Mouse (Mus musculus) forebrain, postnatal 0 days (tissue): ENCODE data around the gene Cmah. TPM values are rescaled to one million over a fixed set of nuclear protein-coding genes. Genes with fewer than 3 reads are reported as not detected.

Experiments
- ATAC-seq: fragments of 200-750 bp; cut with Nextera tagmentation; 2 replicates; pipeline ENCODE4 v1.8.0; 2017; ENCODE audit warnings: mild to moderate bottlenecking, moderate library complexity
- DNase-seq: peaks from one replicate; pipeline ENCODE4 v3.0.0-alpha.2; 2015
- H3K27ac ChIP-seq: fragments of 300-500 bp; sonication (generic); 2 replicates; pipeline ENCODE4 v1.5.1; 2014; ENCODE audit warnings: low read depth, mild to moderate bottlenecking, antibody characterized with exemption, low read length, moderate library complexity, mixed read lengths
- H3K27me3 ChIP-seq: fragments of 300-500 bp; sonication (generic); 2 replicates; pipeline ENCODE4 v1.6.1; 2014; ENCODE audit warnings: mild to moderate bottlenecking, low read length, mixed read lengths; ENCODE audit not compliant: insufficient read depth
- H3K36me3 ChIP-seq: fragments of 300-500 bp; sonication (generic); 2 replicates; pipeline ENCODE4 v1.6.1; 2014; ENCODE audit warnings: mild to moderate bottlenecking, moderate library complexity; ENCODE audit not compliant: insufficient read depth
- H3K4me1 ChIP-seq: fragments of 300-500 bp; sonication (generic); 2 replicates; pipeline ENCODE4 v1.6.1; 2014; ENCODE audit warnings: antibody characterized with exemption; ENCODE audit not compliant: insufficient read depth
- H3K4me2 ChIP-seq: fragments of 300-500 bp; sonication (generic); 2 replicates; pipeline ENCODE4 v1.6.1; 2014; ENCODE audit warnings: low read depth, mild to moderate bottlenecking, moderate library complexity
- H3K4me3 ChIP-seq: fragments of 300-500 bp; sonication (generic); 2 replicates; pipeline ENCODE4 v1.5.1; 2014; ENCODE audit warnings: low read depth, low read length, mixed read lengths
- H3K9ac ChIP-seq: fragments of 300-500 bp; sonication (generic); 2 replicates; pipeline ENCODE4 v1.6.1; 2014; ENCODE audit warnings: mild to moderate bottlenecking
- H3K9me3 ChIP-seq: fragments of 300-500 bp; sonication (generic); 2 replicates; pipeline ENCODE4 v1.6.1; 2016; ENCODE audit warnings: low read length
- CTCF ChIP-seq: sonication (generic); IDR thresholded peaks from 2 replicates; pipeline ENCODE4 v1.5.1; 2016; ENCODE audit warnings: antibody characterized with exemption, control low read depth, low read depth
- WGBS: fragments of 180-500 bp; shearing (Covaris S2); extraction: QIAGEN DNeasy Blood & Tissue Kit; methylation state at CpG from one replicate; pipeline ENCODE4 v1.1.7; 2014; 5-methylcytosine and 5-hydroxymethylcytosine counted together
- polyA plus RNA-seq: library from polyadenylated mRNA; unstranded; fragments of >200 nt; fragmentation: Nextera tagmentation; extraction: Ambion mirVana; gene quantifications from 2 replicates; pipeline ENCODE4 v1.2.1, GENCODE M21; 2015
- total RNA-seq: library from RNA; depleted of rRNA; stranded (reverse); fragments of >200 nt; gene quantifications from 2 replicates; pipeline ENCODE4 v1.2.3, GENCODE M21; 2014

Gene Cmah
- total and polyA plus RNA-seq, 2 experiments from 2014 or later, result 0.08 TPM; not detected in 1

GRCm38 (mm10) chr13:24479516-24479915, 152.3 kb downstream of the Cmah start:
- Histone ChIP-seq H3K4me2 (no peak overlapping the region), H3K9ac (no peak overlapping the region), H3K4me1 (no peaks in the 10 kb centered on the region), H3K4me3 (no peak overlapping the region), H3K27ac (no peak overlapping the region), H3K36me3 (no peaks in the 10 kb centered on the region), H3K27me3 (no peaks in the 10 kb centered on the region), H3K9me3 (no peaks in the 10 kb centered on the region)
- ATAC-seq (no peak), DNase-seq (no peak)
- WGBS, result 85% methylated on average over 2 of the region's 2 CpGs
- no peak for TF ChIP-seq CTCF

- 80% methylated on average over 6 of the region's 6 CpGs for WGBS
Measured at GRCm38 (mm10) chr13:24480824-24481223, 153.6 kb downstream of the Cmah start.

GRCm38 (mm10) chr13:24481615-24482295, 154.6 kb downstream of the Cmah start:
- 55% methylated on average over 10 of the region's 10 CpGs for WGBS
- Histone ChIP-seq H3K4me2 (no peak overlapping the region), H3K4me3 (no peak overlapping the region), H3K9ac (no peak overlapping the region), H3K9me3 (no peaks in the 10 kb centered on the region), H3K4me1 (no peaks in the 10 kb centered on the region), H3K27me3 (no peaks in the 10 kb centered on the region), H3K36me3 (no peaks in the 10 kb centered on the region), H3K27ac (no peak overlapping the region)
- TF ChIP-seq CTCF, result peak; percentile 99
- DNase-seq (peak; percentile 86), ATAC-seq (peak; percentile 95)

More at GRCm38 (mm10) chr13:24480824-24481223, 153.6 kb downstream of the Cmah start:
- no peak overlapping the region for H3K4me3 ChIP-seq
- no peaks in the 10 kb centered on the region for H3K36me3 ChIP-seq
- no peak for TF ChIP-seq CTCF
- H3K27me3 ChIP-seq, result no peaks in the 10 kb centered on the region
- H3K4me2 ChIP-seq, result no peak overlapping the region
- H3K9me3 ChIP-seq, result no peaks in the 10 kb centered on the region
- DNase-seq (no peak), ATAC-seq (no peak)
- H3K4me1 ChIP-seq, result no peaks in the 10 kb centered on the region
- no peak overlapping the region for H3K9ac ChIP-seq
- H3K27ac ChIP-seq, result no peak overlapping the region

GRCm38 (mm10) chr13:24483691-24484090, 156.5 kb downstream of the Cmah start:
- WGBS, result 94% methylated on average over 3 of the region's 3 CpGs
- Histone ChIP-seq H3K4me1 (no peaks in the 10 kb centered on the region), H3K4me3 (no peak overlapping the region), H3K27ac (no peak overlapping the region), H3K36me3 (no peaks in the 10 kb centered on the region), H3K9me3 (no peaks in the 10 kb centered on the region), H3K4me2 (no peak overlapping the region), H3K9ac (no peak overlapping the region), H3K27me3 (no peaks in the 10 kb centered on the region)
- DNase-seq (no peak), ATAC-seq (no peak)
- TF ChIP-seq CTCF, result no peak

- Histone ChIP-seq H3K9me3 (no peaks in the 10 kb centered on the region), H3K9ac (no peak overlapping the region), H3K36me3 (no peaks in the 10 kb centered on the region), H3K4me2 (no peak overlapping the region), H3K4me1 (no peaks in the 10 kb centered on the region), H3K27me3 (no peaks in the 10 kb centered on the region), H3K27ac (no peak overlapping the region), H3K4me3 (no peak overlapping the region)
- ATAC-seq (no peak), DNase-seq (no peak)
- 88% methylated on average over 3 of the region's 3 CpGs for WGBS
- TF ChIP-seq CTCF, result no peak
Measured at GRCm38 (mm10) chr13:24484811-24485210, 157.6 kb downstream of the Cmah start.

GRCm38 (mm10) chr13:24485964-24486363, 158.8 kb downstream of the Cmah start:
- H3K27me3 ChIP-seq, result no peaks in the 10 kb centered on the region
- no peak for TF ChIP-seq CTCF
- no peaks in the 10 kb centered on the region for H3K9me3 ChIP-seq
- 79% methylated on average over 9 of the region's 9 CpGs for WGBS
- ATAC-seq (no peak), DNase-seq (no peak)
- no peak overlapping the region for H3K9ac ChIP-seq
- H3K4me3 ChIP-seq, result no peak overlapping the region
- no peaks in the 10 kb centered on the region for H3K4me1 ChIP-seq
- no peaks in the 10 kb centered on the region for H3K36me3 ChIP-seq
- no peak overlapping the region for H3K4me2 ChIP-seq
- no peak overlapping the region for H3K27ac ChIP-seq

- Histone ChIP-seq H3K4me1 (no peaks in the 10 kb centered on the region), H3K9me3 (no peaks in the 10 kb centered on the region), H3K36me3 (no peaks in the 10 kb centered on the region), H3K9ac (no peak overlapping the region), H3K4me3 (no peak overlapping the region), H3K4me2 (no peak overlapping the region), H3K27me3 (no peaks in the 10 kb centered on the region), H3K27ac (no peak overlapping the region)
- ATAC-seq (no peak), DNase-seq (no peak)
- WGBS, result 77% methylated on average over 6 of the region's 6 CpGs
- no peak for TF ChIP-seq CTCF
Measured at GRCm38 (mm10) chr13:24486403-24486802, 159.2 kb downstream of the Cmah start.
